Mouse (Mus musculus) thymus, postnatal 10 days (tissue): ENCODE results near the gene Dpf2.
A peak's percentile ranks its signal among the peaks of the same experiment; 100 is the strongest.

Experiments
- DNase-seq, 2 experiments: peaks; one replicate each; pipeline ENCODE4 v3.0.0; 2021; ENCODE audit warnings: low spot score in 2 of 2

Dpf2 gene

GRCm38 (mm10) chr19:5935691-5936090, 22.9 kb upstream of the Dpf2 start:
- DNase-seq, result no peak

GRCm38 (mm10) chr19:5935266-5935665, 22.5 kb upstream of the Dpf2 start:
- no peak for DNase-seq

- DNase-seq, result no peak
Measured at GRCm38 (mm10) chr19:5929634-5930596, 17.1 kb upstream of the Dpf2 start.

- DNase-seq, result no peak
Measured at GRCm38 (mm10) chr19:5928546-5928945, 15.7 kb upstream of the Dpf2 start.

- no peak for DNase-seq
Measured at GRCm38 (mm10) chr19:5928104-5928503, 15.3 kb upstream of the Dpf2 start.

- DNase-seq, result no peak
Measured at GRCm38 (mm10) chr19:5927532-5927931, 14.7 kb upstream of the Dpf2 start.

- DNase-seq, result no peak
Measured at GRCm38 (mm10) chr19:5927026-5927425, 14.2 kb upstream of the Dpf2 start.

- no peak for DNase-seq
Measured at GRCm38 (mm10) chr19:5925311-5925855, 12.6 kb upstream of the Dpf2 start.

GRCm38 (mm10) chr19:5924713-5925093, 11.9 kb upstream of the Dpf2 start, which contains the start of gene Cdc42ep2:
TSS of gene Cdc42ep2 (minus strand) at chr19:5924816.
- DNase-seq, result peak; percentile 87 to 94

GRCm38 (mm10) chr19:5923990-5924712, 11.3 kb upstream of the Dpf2 start:
- DNase-seq, result peak; percentile 79 to 96

GRCm38 (mm10) chr19:5922963-5923362, 10.2 kb upstream of the Dpf2 start:
- no peak for DNase-seq

GRCm38 (mm10) chr19:5922119-5922942, 9.5 kb upstream of the Dpf2 start:
- no peak for DNase-seq

- DNase-seq, result no peak
Measured at GRCm38 (mm10) chr19:5921715-5922114, 8.9 kb upstream of the Dpf2 start.

- peak; percentile 98 to 99 for DNase-seq
Measured at GRCm38 (mm10) chr19:5912103-5913006, 455 bp downstream of the Dpf2 start.

GRCm38 (mm10) chr19:5911430-5912102, 1.2 kb downstream of the Dpf2 start:
- DNase-seq, result no peak

GRCm38 (mm10) chr19:5910221-5910620, 2.6 kb downstream of the Dpf2 start:
- no peak for DNase-seq

- DNase-seq, result no peak
Measured at GRCm38 (mm10) chr19:5907275-5907674, 5.5 kb downstream of the Dpf2 start.

GRCm38 (mm10) chr19:5894002-5894678, 18.7 kb downstream of the Dpf2 start, which contains the start of gene Tigd3:
TSS of gene Tigd3 (minus strand) at chr19:5894149.
- peak; percentile 95 to 96 for DNase-seq
